In genomic region chr7:141435856-141436522, GRCm38 (mm10) we compare ENCODE assay signal across 8 mouse cellular contexts. TPM values are rescaled to one million over a fixed set of nuclear protein-coding genes. Genes with fewer than 3 reads are reported as not detected.
DNase-seq lines count a peak whose midpoint lies in the region; ATAC-seq and TF ChIP-seq lines count a peak whose summit lies in the region.

No protein-coding gene starts in this region.

- WGBS in cerebellum, adult 2 months, result 72% methylated on average over 9 of the region's 9 CpGs
- WGBS in limb, embryonic 13.5 days, result 81% methylated on average over 9 of the region's 9 CpGs
- WGBS in stomach, embryonic 16.5 days, result 80% methylated on average over 9 of the region's 9 CpGs

- no peak for ATAC-seq in limb, embryonic 13.5 days (ENCODE audit: low FRiP score, low read depth)
- ATAC-seq in stomach, embryonic 16.5 days (ENCODE audit: insufficient read depth, low FRiP score), result no peak

- peaks cover 60% of the 10 kb centered on the region for H3K36me3 ChIP-seq in limb, embryonic 13.5 days
- no peaks in the 10 kb centered on the region for H3K36me3 ChIP-seq in stomach, embryonic 16.5 days (ENCODE audit: control insufficient read depth, insufficient read depth, low read length)

- no peak overlapping the region for H3K9ac ChIP-seq in limb, embryonic 13.5 days
- H3K9ac ChIP-seq in stomach, embryonic 16.5 days (ENCODE audit: low read length), result no peak overlapping the region

- H3K27ac ChIP-seq in cerebellum, adult 2 months (ENCODE audit: insufficient read depth, low read length), result peak overlapping the region; percentile 75
- no peak overlapping the region for H3K27ac ChIP-seq in limb, embryonic 13.5 days
- no peak overlapping the region for H3K27ac ChIP-seq in stomach, embryonic 16.5 days (ENCODE audit: low read length)

- peak in 1 of 2 experiments; percentile 39 for DNase-seq in cerebellum, adult 2 months
- no peak for DNase-seq in cerebellum, adult 9-10 months
- DNase-seq in right cerebral cortex, postnatal 10 days (ENCODE audit: low spot score in 2 of 2), result peak; percentile 21 to 62
- no peak for DNase-seq in right cerebral cortex, adult 18-20 months
- no peak for DNase-seq in embryo, embryonic 11 days
- no peak for DNase-seq in urinary bladder, adult 18-20 months (ENCODE audit: low spot score in 2 of 2)

- peaks cover 45% of the 10 kb centered on the region for H3K4me1 ChIP-seq in cerebellum, adult 2 months (ENCODE audit: control insufficient read depth, insufficient read depth, low read length)
- H3K4me1 ChIP-seq in limb, embryonic 13.5 days, result peaks cover 43% of the 10 kb centered on the region
- H3K4me1 ChIP-seq in stomach, embryonic 16.5 days (ENCODE audit: control insufficient read depth, insufficient read depth, low read length), result peaks cover 29% of the 10 kb centered on the region

- H3K27me3 ChIP-seq in cerebellum, adult 2 months (ENCODE audit: control insufficient read depth, insufficient read depth, low read length), result no peaks in the 10 kb centered on the region
- no peaks in the 10 kb centered on the region for H3K27me3 ChIP-seq in limb, embryonic 13.5 days
- H3K27me3 ChIP-seq in stomach, embryonic 16.5 days (ENCODE audit: control insufficient read depth, insufficient read depth, low read length), result no peaks in the 10 kb centered on the region

- H3K9me3 ChIP-seq in limb, embryonic 13.5 days, result no peaks in the 10 kb centered on the region
- no peaks in the 10 kb centered on the region for H3K9me3 ChIP-seq in stomach, embryonic 16.5 days (replicated peaks; ENCODE audit: control insufficient read depth, low read length)

- TF ChIP-seq CTCF in cerebellum, adult 2 months (IDR thresholded peaks at IDR 0.05; ENCODE audit: borderline replicate concordance, insufficient read depth, low read depth, low read length), result no peak

- peak overlapping the region; percentile 55 for H3K4me3 ChIP-seq in cerebellum, adult 2 months (replicated peaks; ENCODE audit: insufficient read depth, low read depth, low read length)
- peak overlapping the region; percentile 61 for H3K4me3 ChIP-seq in limb, embryonic 13.5 days
- H3K4me3 ChIP-seq in stomach, embryonic 16.5 days (replicated peaks; ENCODE audit: low read length), result no peak overlapping the region

- peak overlapping the region; percentile 90 for H3K4me2 ChIP-seq in limb, embryonic 13.5 days (replicated peaks)
- peak overlapping the region; percentile 67 for H3K4me2 ChIP-seq in stomach, embryonic 16.5 days (ENCODE audit: low read depth, low read length)

- TF ChIP-seq POLR2A in cerebellum, adult 2 months (IDR thresholded peaks at IDR 0.05; ENCODE audit: borderline replicate concordance, insufficient read depth, low read length), result no peak

RNA-seq across cellular contexts. Expression of gene Slc25a22, which starts 1.7 kb away (rescaled TPM):
- 328 and 384 TPM in 2 replicates for polyA plus RNA-seq in cerebellum, adult 2 months (2012; rRNA removed)
- polyA plus RNA-seq in limb, embryonic 13.5 days (2015; fragmentation: Nextera tagmentation; extraction: Ambion mirVana), result 38.8 and 39.3 TPM in 2 replicates
- polyA plus RNA-seq in stomach, embryonic 16.5 days (2015; fragmentation: Nextera tagmentation; extraction: Ambion mirVana), result 29.4 and 32.3 TPM in 2 replicates

RNA-seq across cellular contexts. Expression of gene Cend1, which starts 6.7 kb away (rescaled TPM):
- polyA plus RNA-seq in cerebellum, adult 2 months (2012; rRNA removed), result 375 and 402 TPM in 2 replicates
- polyA plus RNA-seq in limb, embryonic 13.5 days (2015; fragmentation: Nextera tagmentation; extraction: Ambion mirVana), result 5.1 and 5.2 TPM in 2 replicates
- polyA plus RNA-seq in stomach, embryonic 16.5 days (2015; fragmentation: Nextera tagmentation; extraction: Ambion mirVana), result 2.6 and 3.8 TPM in 2 replicates

RNA-seq across cellular contexts. Expression of gene Pidd1, which starts 7.8 kb away (rescaled TPM):
- polyA plus RNA-seq in cerebellum, adult 2 months (2012; rRNA removed), result 3.2 and 4.4 TPM in 2 replicates
- 11.7 and 12.0 TPM in 2 replicates for polyA plus RNA-seq in limb, embryonic 13.5 days (2015; fragmentation: Nextera tagmentation; extraction: Ambion mirVana)
- 7.6 and 8.2 TPM in 2 replicates for polyA plus RNA-seq in stomach, embryonic 16.5 days (2015; fragmentation: Nextera tagmentation; extraction: Ambion mirVana)

RNA-seq across cellular contexts. Expression of gene Rplp2, which starts 11.2 kb away (rescaled TPM):
- polyA plus RNA-seq in cerebellum, adult 2 months (2012; rRNA removed), result 481 and 571 TPM in 2 replicates
- polyA plus RNA-seq in limb, embryonic 13.5 days (2015; fragmentation: Nextera tagmentation; extraction: Ambion mirVana), result 1,214 and 1,220 TPM in 2 replicates
- 1,060 and 1,250 TPM in 2 replicates for polyA plus RNA-seq in stomach, embryonic 16.5 days (2015; fragmentation: Nextera tagmentation; extraction: Ambion mirVana)

RNA-seq across cellular contexts. Expression of gene Pnpla2, which starts 19.0 kb away (rescaled TPM):
- polyA plus RNA-seq in cerebellum, adult 2 months (2012; rRNA removed), result 46.8 and 51.3 TPM in 2 replicates
- polyA plus RNA-seq in limb, embryonic 13.5 days (2015; fragmentation: Nextera tagmentation; extraction: Ambion mirVana), result 13.9 and 14.7 TPM in 2 replicates
- polyA plus RNA-seq in stomach, embryonic 16.5 days (2015; fragmentation: Nextera tagmentation; extraction: Ambion mirVana), result 34.0 and 38.5 TPM in 2 replicates

Comparison
In these comparisons a context has a peak if more than half of its experiments do, and no peak if none do; other contexts are left out.
1. DNase-seq: peak in right cerebral cortex, postnatal 10 days (2 of 2); none in cerebellum, adult 9-10 months (single experiment), right cerebral cortex, adult 18-20 months (single experiment), embryo, embryonic 11 days (single experiment) and urinary bladder, adult 18-20 months (0 of 2).
2. RNA of gene Cend1, which starts 6.7 kb away (polyA plus RNA-seq): 375 to 402 TPM in cerebellum, adult 2 months; 5.1 to 5.2 TPM in limb, embryonic 13.5 days and 2.6 to 3.8 TPM in stomach, embryonic 16.5 days; every median in the first group is over 10 times any median in the second.